Mouse (Mus musculus): ENCODE results near the gene Tmc4. TPM values are rescaled to one million over a fixed set of nuclear protein-coding genes. Genes with fewer than 3 reads are reported as not detected.

The Tmc4 gene
- polyA plus RNA-seq, 1 experiment = 1.2 TPM

DNA sequence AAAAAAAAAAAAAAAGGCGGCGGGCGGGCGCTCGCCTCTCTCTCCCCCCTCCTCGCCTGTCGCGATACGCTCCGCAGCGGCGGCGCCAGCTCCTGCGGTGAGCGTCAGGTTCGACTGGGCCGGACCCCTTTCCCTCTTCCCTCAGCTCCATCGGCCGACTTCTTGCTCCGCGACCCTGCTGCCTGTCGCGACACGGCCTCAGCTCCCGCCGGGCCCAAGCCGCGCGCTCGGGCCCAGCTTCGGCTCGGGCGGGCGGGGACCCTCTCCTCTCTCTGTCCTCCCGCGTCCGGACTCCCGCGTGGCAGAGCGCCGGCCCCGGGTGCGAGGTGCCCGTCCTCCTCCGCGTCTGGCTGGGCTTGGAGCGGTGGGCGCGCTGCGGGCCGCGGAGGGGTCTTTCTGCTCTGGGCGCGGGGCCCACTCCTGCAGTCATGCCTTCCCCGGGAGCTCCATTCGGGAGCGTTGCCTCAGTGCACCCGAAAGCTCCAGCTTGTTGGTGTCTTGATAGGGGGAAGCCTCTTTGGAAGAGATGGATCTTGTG lies 31.8 kb downstream of the Tmc4 start:
- Histone ChIP-seq H3K36me3 (ENCODE audit: control insufficient read depth, insufficient read depth) (peaks cover 3% of the 10 kb centered on the region), H3K79me2 (ENCODE audit: control insufficient read depth, insufficient read depth) (peaks cover 46% of the 10 kb centered on the region), H3K27me3 (ENCODE audit: control insufficient read depth, insufficient read depth, insufficient read length) (no peaks in the 10 kb centered on the region), H3ac (ENCODE audit: control insufficient read depth, insufficient read length) (peak overlapping the region; percentile 73), H3K4me3 (peak overlapping the region; percentile 68), H3K4me2 (ENCODE audit: low read depth) (peak overlapping the region; percentile 90)
- TF ChIP-seq MAX (IDR thresholded peaks at IDR 0.05; ENCODE audit: low read depth) (no peak), MYOD1 (IDR thresholded peaks at IDR 0.05; ENCODE audit: control insufficient read depth in 1 of 3, insufficient read length in 2 of 3, low read depth in 2 of 3) (no peak), USF1 (IDR thresholded peaks at IDR 0.05; ENCODE audit: low read depth) (no peak), POLR2AphosphoS2 (IDR thresholded peaks at IDR 0.05; ENCODE audit: insufficient read length, low read depth) (peak; percentile 15)

DNA sequence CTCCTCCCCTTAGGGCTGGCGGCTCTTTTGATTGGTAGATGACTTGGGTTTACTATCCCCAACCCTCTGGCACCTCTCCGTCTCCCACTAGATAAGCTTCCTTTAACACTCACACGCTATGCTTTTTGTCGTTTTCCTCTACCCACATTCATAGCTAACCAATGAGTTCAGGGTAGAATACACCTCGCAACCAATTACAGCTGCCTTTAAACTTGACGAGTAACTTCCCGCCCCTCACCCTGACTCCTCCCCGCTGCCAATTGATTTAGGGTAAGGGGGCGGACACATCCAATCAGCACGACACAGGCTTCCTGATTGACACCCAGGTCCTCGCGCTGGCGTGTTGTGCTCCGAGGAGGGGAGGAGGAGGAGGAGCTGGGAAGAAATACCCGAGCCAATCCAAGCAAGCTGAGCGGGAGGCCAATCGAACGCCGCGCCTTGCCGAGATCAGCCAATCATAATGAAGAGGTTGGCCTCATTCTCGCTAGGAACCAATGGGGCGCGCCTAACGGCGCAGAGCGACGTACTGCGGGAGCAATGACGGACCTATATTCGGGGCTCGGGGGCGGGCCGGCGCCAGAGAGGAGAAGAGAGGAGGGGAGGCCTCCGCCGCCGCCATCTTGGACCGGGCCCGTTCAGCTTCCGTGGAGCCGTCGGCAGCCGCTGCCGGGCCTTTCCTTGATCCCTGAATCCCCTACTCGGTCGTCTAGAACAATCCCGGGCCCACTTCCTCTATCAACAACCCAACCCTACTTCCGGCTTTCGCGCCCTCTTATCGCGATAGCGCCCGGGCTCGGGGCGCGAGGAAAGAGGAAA lies 32.5 kb downstream of the Tmc4 start, which contains the start of gene Cnot3:
Gene Cnot3, plus strand, starts transcription at position 597 of the 816 bp plus-strand sequence.
- Histone ChIP-seq H3K4me2 (ENCODE audit: low read depth) (peak within 1 kb of the TSS; percentile 90), H3K79me2 (ENCODE audit: control insufficient read depth, insufficient read depth) (peaks cover 44% of the 10 kb centered on the region), H3K4me3 (peak within 1 kb of the TSS; percentile 68), H3K27me3 (ENCODE audit: control insufficient read depth, insufficient read depth, insufficient read length) (no peaks in the 10 kb centered on the region), H3ac (ENCODE audit: control insufficient read depth, insufficient read length) (peak within 1 kb of the TSS; percentile 73), H3K36me3 (ENCODE audit: control insufficient read depth, insufficient read depth) (no peaks in the 10 kb centered on the region)
- TF ChIP-seq MYOG (IDR thresholded peaks at IDR 0.05; ENCODE audit: control insufficient read depth in 1 of 3, insufficient read depth in 1 of 3, insufficient read length in 2 of 3, low read depth in 2 of 3) = no peak
- peak; percentile 65 for TF ChIP-seq E2F4 (IDR thresholded peaks at IDR 0.05; ENCODE audit: insufficient read depth)
- peak; percentile 68 for TF ChIP-seq POLR2A (IDR thresholded peaks at IDR 0.05; ENCODE audit: insufficient read length, low read depth)
- peak; percentile 61 for TF ChIP-seq POLR2AphosphoS2 (IDR thresholded peaks at IDR 0.05; ENCODE audit: insufficient read length, low read depth)

DNA sequence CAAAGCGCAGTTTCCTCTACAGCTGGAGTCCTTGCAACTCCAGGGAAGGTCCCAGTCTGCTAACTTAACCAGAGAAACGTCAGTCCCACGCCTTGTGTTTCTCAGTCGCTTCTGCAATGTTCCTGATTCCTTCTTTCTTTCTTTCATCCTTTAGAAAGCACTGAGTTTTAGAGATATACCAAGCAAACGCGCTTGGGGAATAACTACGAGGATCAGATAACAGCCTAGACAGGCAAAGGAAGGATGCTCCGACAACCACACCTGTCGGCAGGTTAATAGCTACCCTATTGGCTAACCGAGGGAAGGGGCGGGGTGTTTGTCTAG lies 33.0 kb downstream of the Tmc4 start:
- TF ChIP-seq MAX (IDR thresholded peaks at IDR 0.05; ENCODE audit: low read depth) (no peak), TCF12 (IDR thresholded peaks at IDR 0.05; ENCODE audit: insufficient read depth, poor library complexity, severe bottlenecking) (no peak), SRF (IDR thresholded peaks at IDR 0.05; ENCODE audit: control insufficient read depth, insufficient read length, low read depth) (no peak), MYOG (IDR thresholded peaks at IDR 0.05; ENCODE audit: control insufficient read depth in 1 of 3, insufficient read depth in 1 of 3, insufficient read length in 2 of 3, low read depth in 2 of 3) (no peak), POLR2AphosphoS2 (IDR thresholded peaks at IDR 0.05; ENCODE audit: insufficient read length, low read depth) (no peak)
- H3K27me3 ChIP-seq (ENCODE audit: control insufficient read depth, insufficient read depth, insufficient read length) = no peaks in the 10 kb centered on the region
- peaks cover 38% of the 10 kb centered on the region for H3K79me2 ChIP-seq (ENCODE audit: control insufficient read depth, insufficient read depth)
- H3K36me3 ChIP-seq (ENCODE audit: control insufficient read depth, insufficient read depth) = no peaks in the 10 kb centered on the region
- no peak overlapping the region for H3ac ChIP-seq (ENCODE audit: control insufficient read depth, insufficient read length)
- peak overlapping the region; percentile 68 for H3K4me3 ChIP-seq
- H3K4me2 ChIP-seq (ENCODE audit: low read depth) = peak overlapping the region; percentile 76

DNA sequence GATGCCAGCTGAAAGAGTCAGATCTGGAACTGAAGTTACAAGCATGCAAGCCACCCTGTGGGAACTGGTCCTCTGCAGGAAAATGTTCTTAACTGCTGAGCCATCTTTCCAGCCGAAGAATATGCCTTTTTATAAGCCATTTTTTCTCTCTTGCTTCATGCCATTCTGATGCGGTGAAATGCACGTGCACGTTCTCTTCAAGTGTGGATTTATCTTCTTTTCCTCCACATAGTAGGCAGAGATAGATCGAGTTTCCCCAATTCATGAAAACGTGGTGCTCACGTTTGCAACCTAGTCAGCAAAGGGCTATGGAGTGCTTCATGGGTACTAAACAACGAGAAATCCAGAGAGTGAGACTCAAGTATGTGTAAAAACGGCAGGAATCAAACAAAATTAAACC lies 33.5 kb downstream of the Tmc4 start:
- H3K4me3 ChIP-seq = peak overlapping the region; percentile 68

DNA sequence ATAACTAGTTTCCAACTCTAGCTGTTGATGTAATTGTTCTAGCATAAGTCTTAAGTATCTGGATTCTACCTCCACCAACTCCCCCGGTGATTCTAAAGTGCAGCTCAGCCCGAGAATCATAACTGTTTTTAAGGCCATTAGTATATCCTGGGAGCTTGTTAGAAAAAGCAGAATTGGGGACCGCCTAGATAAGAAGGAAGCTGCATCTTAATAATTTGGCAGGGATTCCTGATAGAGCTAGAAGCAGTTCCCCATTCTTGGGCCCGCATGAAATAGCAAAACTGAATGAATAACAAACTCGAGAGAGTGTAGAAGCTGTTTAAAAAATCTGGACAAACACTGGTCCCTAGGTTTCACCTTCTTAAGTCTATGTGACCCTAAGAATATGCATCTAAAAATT lies 33.9 kb downstream of the Tmc4 start:
- Histone ChIP-seq H3K27me3 (ENCODE audit: control insufficient read depth, insufficient read depth, insufficient read length) (no peaks in the 10 kb centered on the region), H3K79me2 (ENCODE audit: control insufficient read depth, insufficient read depth) (peaks cover 29% of the 10 kb centered on the region), H3K4me3 (no peak overlapping the region), H3K36me3 (ENCODE audit: control insufficient read depth, insufficient read depth) (no peaks in the 10 kb centered on the region), H3K4me2 (ENCODE audit: low read depth) (no peak overlapping the region), H3ac (ENCODE audit: control insufficient read depth, insufficient read length) (no peak overlapping the region)
- TF ChIP-seq MAX (IDR thresholded peaks at IDR 0.05; ENCODE audit: low read depth) (no peak), TCF3 (IDR thresholded peaks at IDR 0.05; ENCODE audit: insufficient read length, low read depth) (no peak), POLR2A (IDR thresholded peaks at IDR 0.05; ENCODE audit: insufficient read length, low read depth) (no peak), POLR2AphosphoS2 (IDR thresholded peaks at IDR 0.05; ENCODE audit: insufficient read length, low read depth) (no peak), E2F4 (IDR thresholded peaks at IDR 0.05; ENCODE audit: insufficient read depth) (no peak), MYOG (IDR thresholded peaks at IDR 0.05; ENCODE audit: control insufficient read depth in 1 of 3, insufficient read depth in 1 of 3, insufficient read length in 2 of 3, low read depth in 2 of 3) (no peak), REST (IDR thresholded peaks at IDR 0.05; ENCODE audit: insufficient read depth, insufficient read length) (no peak), CEBPB (IDR thresholded peaks at IDR 0.05; ENCODE audit: insufficient read depth, poor library complexity, severe bottlenecking) (no peak), MYOD1 (IDR thresholded peaks at IDR 0.05; ENCODE audit: control insufficient read depth in 1 of 3, insufficient read length in 2 of 3, low read depth in 2 of 3) (no peak), USF1 (IDR thresholded peaks at IDR 0.05; ENCODE audit: low read depth) (no peak), TCF12 (IDR thresholded peaks at IDR 0.05; ENCODE audit: insufficient read depth, poor library complexity, severe bottlenecking) (no peak)

More for the DNA sequence above, 33.5 kb downstream of the Tmc4 start:
- H3ac ChIP-seq (ENCODE audit: control insufficient read depth, insufficient read length) = no peak overlapping the region
- H3K79me2 ChIP-seq (ENCODE audit: control insufficient read depth, insufficient read depth) = peaks cover 33% of the 10 kb centered on the region
- peak overlapping the region; percentile 76 for H3K4me2 ChIP-seq (ENCODE audit: low read depth)
- H3K27me3 ChIP-seq (ENCODE audit: control insufficient read depth, insufficient read depth, insufficient read length) = no peaks in the 10 kb centered on the region
- H3K36me3 ChIP-seq (ENCODE audit: control insufficient read depth, insufficient read depth) = no peaks in the 10 kb centered on the region
- TF ChIP-seq POLR2A (IDR thresholded peaks at IDR 0.05; ENCODE audit: insufficient read length, low read depth) (no peak), USF1 (IDR thresholded peaks at IDR 0.05; ENCODE audit: low read depth) (no peak), MYOD1 (IDR thresholded peaks at IDR 0.05; ENCODE audit: control insufficient read depth in 1 of 3, insufficient read length in 2 of 3, low read depth in 2 of 3) (no peak), MAX (IDR thresholded peaks at IDR 0.05; ENCODE audit: low read depth) (no peak), TCF12 (IDR thresholded peaks at IDR 0.05; ENCODE audit: insufficient read depth, poor library complexity, severe bottlenecking) (no peak), POLR2AphosphoS2 (IDR thresholded peaks at IDR 0.05; ENCODE audit: insufficient read length, low read depth) (no peak), CEBPB (IDR thresholded peaks at IDR 0.05; ENCODE audit: insufficient read depth, poor library complexity, severe bottlenecking) (no peak), MYOG (IDR thresholded peaks at IDR 0.05; ENCODE audit: control insufficient read depth in 1 of 3, insufficient read depth in 1 of 3, insufficient read length in 2 of 3, low read depth in 2 of 3) (no peak), SRF (IDR thresholded peaks at IDR 0.05; ENCODE audit: control insufficient read depth, insufficient read length, low read depth) (no peak), E2F4 (IDR thresholded peaks at IDR 0.05; ENCODE audit: insufficient read depth) (no peak), REST (IDR thresholded peaks at IDR 0.05; ENCODE audit: insufficient read depth, insufficient read length) (no peak), TCF3 (IDR thresholded peaks at IDR 0.05; ENCODE audit: insufficient read length, low read depth) (no peak)

All from myocyte (in vitro differentiated cells).